Mouse (Mus musculus) hindbrain, embryonic 14.5 days (tissue): ENCODE results near the gene Maff. TPM values are rescaled to one million over a fixed set of nuclear protein-coding genes. Genes with fewer than 3 reads are reported as not detected.
A peak's percentile ranks its signal among the peaks of the same experiment; 100 is the strongest.

Experiments used
- ATAC-seq: fragments of 200-750 bp; cut with Nextera tagmentation; 2 replicates; pipeline ENCODE4 v1.8.0; 2017; ENCODE audit warnings: moderate number of reproducible peaks, mild to moderate bottlenecking, moderate TSS enrichment, moderate library complexity; ENCODE audit not compliant: low FRiP score
- DNase-seq: peaks from one replicate; pipeline ENCODE4 v3.0.0-alpha.2; 2015; ENCODE audit warnings: low spot score
- H3K27ac ChIP-seq: fragments of 300-500 bp; sonication (generic); 2 replicates; pipeline ENCODE4 v1.5.1; 2014; ENCODE audit warnings: mild to moderate bottlenecking, moderate library complexity
- H3K27me3 ChIP-seq: fragments of 300-500 bp; sonication (generic); 2 replicates; pipeline ENCODE4 v1.6.1; 2014; ENCODE audit warnings: mild to moderate bottlenecking, low read length, mixed read lengths; ENCODE audit not compliant: control insufficient read depth, insufficient read depth
- H3K36me3 ChIP-seq: fragments of 300-500 bp; sonication (generic); replicated peaks from 2 replicates; pipeline ENCODE4 v1.6.1; 2014; ENCODE audit not compliant: control insufficient read depth, insufficient read depth
- H3K4me1 ChIP-seq: fragments of 300-500 bp; sonication (generic); replicated peaks from 2 replicates; pipeline ENCODE4 v1.6.1; 2014; ENCODE audit warnings: antibody characterized with exemption, low read length, mixed read lengths; ENCODE audit not compliant: control insufficient read depth, insufficient read depth
- H3K4me2 ChIP-seq: fragments of 300-500 bp; sonication (generic); replicated peaks from 2 replicates; pipeline ENCODE4 v1.6.1; 2014; ENCODE audit warnings: mild to moderate bottlenecking, moderate library complexity
- H3K4me3 ChIP-seq: fragments of 300-500 bp; sonication (generic); replicated peaks from 2 replicates; pipeline ENCODE4 v1.5.1; 2014; ENCODE audit warnings: mild to moderate bottlenecking, low read length
- H3K9ac ChIP-seq: fragments of 300-500 bp; sonication (generic); 2 replicates; pipeline ENCODE4 v1.6.1; 2014
- H3K9me3 ChIP-seq: fragments of 300-500 bp; sonication (generic); 2 replicates; pipeline ENCODE4 v1.6.1; 2016; ENCODE audit warnings: low read length; ENCODE audit not compliant: control insufficient read depth
- WGBS: fragments of 180-500 bp; shearing (Covaris S2); extraction: QIAGEN DNeasy Blood & Tissue Kit; methylation state at CpG from one replicate; pipeline ENCODE4 v1.1.7; 2014; 5-methylcytosine and 5-hydroxymethylcytosine counted together
- polyA plus RNA-seq: library from polyadenylated mRNA; unstranded; fragments of >200 nt; fragmentation: Nextera tagmentation; extraction: Ambion mirVana; gene quantifications from 2 replicates; pipeline ENCODE4 v1.2.1, GENCODE M21; 2014

Gene Maff
- polyA plus RNA-seq, 1 experiment from 2014 or later: 1.1 TPM

- H3K27ac ChIP-seq: no peak overlapping the region
- no peak; the same call in 1 of the 2 replicates for ATAC-seq
- 82% methylated on average over 8 of the region's 8 CpGs for WGBS
- no peak overlapping the region for H3K4me2 ChIP-seq
- no peak overlapping the region for H3K9ac ChIP-seq
- H3K9me3 ChIP-seq: no peaks in the 10 kb centered on the region
- DNase-seq: no peak
- no peaks in the 10 kb centered on the region for H3K27me3 ChIP-seq
- peaks cover 83% of the 10 kb centered on the region for H3K36me3 ChIP-seq
- H3K4me1 ChIP-seq: no peaks in the 10 kb centered on the region
- no peak overlapping the region for H3K4me3 ChIP-seq
Observed at GRCm38 (mm10) chr15:79368861-79369440, 22.5 kb downstream of the Maff start.

DNA sequence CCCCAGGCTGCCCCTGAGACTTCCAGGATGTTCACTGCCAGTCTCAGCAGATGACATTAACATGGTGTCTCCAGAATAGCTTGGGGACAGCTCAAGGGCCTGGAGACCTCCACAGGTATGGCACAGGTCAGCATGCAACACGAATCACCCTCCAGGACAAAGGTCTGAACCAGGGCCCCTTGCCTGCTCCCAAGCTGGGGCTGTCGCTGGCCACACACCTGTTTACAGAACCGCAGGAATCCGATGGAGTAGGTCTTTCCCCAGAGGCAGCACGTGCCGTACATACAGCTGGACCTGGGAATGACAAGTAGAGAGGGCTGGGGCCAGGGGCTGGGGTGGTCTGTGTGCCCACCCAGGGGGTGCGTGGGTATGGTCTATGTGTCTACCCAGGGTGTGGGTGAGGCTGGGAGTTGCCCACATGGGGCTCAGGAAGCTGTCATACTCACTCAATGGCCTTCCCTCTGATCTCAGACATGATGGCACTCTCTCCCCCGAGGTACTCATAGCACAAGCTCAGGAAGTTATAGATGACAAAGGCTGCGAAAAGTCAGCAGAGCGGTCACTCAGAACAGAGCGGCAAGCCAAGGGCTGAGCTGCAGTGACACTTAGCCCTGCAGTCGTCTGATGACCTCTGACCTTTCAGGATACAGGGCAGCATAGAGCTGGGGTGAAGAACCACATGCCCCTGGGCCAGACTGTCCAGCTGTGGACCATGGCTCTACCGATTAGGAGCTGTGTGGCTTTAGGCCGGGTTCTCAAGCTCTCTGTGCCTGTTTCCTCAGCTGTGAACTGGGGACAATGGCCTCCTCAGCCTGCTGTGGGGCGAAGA, 23.2 kb downstream of the Maff start:
- H3K4me2 ChIP-seq: no peak overlapping the region
- H3K36me3 ChIP-seq: peaks cover 81% of the 10 kb centered on the region
- no peak overlapping the region for H3K4me3 ChIP-seq
- H3K4me1 ChIP-seq: no peaks in the 10 kb centered on the region
- WGBS: 73% methylated on average over 15 of the region's 15 CpGs
- no peak for ATAC-seq
- no peak for DNase-seq
- H3K27me3 ChIP-seq: no peaks in the 10 kb centered on the region
- H3K9me3 ChIP-seq: no peaks in the 10 kb centered on the region
- no peak overlapping the region for H3K9ac ChIP-seq
- no peak overlapping the region for H3K27ac ChIP-seq

DNA sequence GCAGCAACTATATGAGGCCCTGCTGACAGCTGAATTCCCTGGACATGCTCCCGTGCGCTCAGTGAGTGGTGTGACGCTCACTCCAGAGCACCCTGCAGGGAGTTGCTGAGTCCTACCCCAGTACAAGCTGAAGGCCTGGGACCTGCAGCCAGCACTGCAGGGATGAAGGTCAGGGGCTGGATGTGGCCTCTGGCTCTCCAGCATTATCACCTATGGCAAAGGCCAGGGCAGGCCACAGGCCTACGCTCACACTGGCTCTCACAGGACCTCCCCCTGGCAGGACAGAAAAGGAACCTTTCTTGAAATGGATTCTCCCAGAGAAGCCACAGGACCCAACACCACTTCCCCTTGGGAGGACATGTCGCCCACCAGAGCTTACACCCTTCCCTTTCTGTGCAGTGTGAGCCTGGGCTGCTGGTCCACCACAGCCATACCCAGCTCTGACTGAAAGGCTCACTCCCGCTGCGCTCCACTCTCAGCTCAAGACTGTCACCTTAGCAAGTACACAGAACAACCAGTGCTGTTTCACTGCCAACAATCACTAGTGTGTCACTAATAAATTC, 23.9 kb downstream of the Maff start:
- Histone ChIP-seq H3K9ac (no peak overlapping the region), H3K27me3 (no peaks in the 10 kb centered on the region), H3K36me3 (peaks cover 76% of the 10 kb centered on the region), H3K4me1 (no peaks in the 10 kb centered on the region), H3K4me2 (no peak overlapping the region), H3K27ac (no peak overlapping the region), H3K9me3 (no peaks in the 10 kb centered on the region), H3K4me3 (no peak overlapping the region)
- 71% methylated on average over 7 of the region's 7 CpGs for WGBS
- no peak for DNase-seq
- no peak for ATAC-seq

GRCm38 (mm10) chr15:79374760-79375159, 28.3 kb downstream of the Maff start:
- 54% methylated on average over 3 of the region's 3 CpGs for WGBS
- H3K36me3 ChIP-seq: peaks cover 66% of the 10 kb centered on the region
- no peak overlapping the region for H3K4me3 ChIP-seq
- no peaks in the 10 kb centered on the region for H3K4me1 ChIP-seq
- ATAC-seq: no peak
- H3K4me2 ChIP-seq: no peak overlapping the region
- no peak for DNase-seq
- H3K9ac ChIP-seq: no peak overlapping the region
- H3K27me3 ChIP-seq: no peaks in the 10 kb centered on the region
- no peaks in the 10 kb centered on the region for H3K9me3 ChIP-seq
- no peak overlapping the region for H3K27ac ChIP-seq

- no peak overlapping the region for H3K27ac ChIP-seq
- H3K4me1 ChIP-seq: no peaks in the 10 kb centered on the region; the same call in 1 of the 2 replicates
- WGBS: 89% methylated on average over 6 of the region's 6 CpGs
- H3K4me3 ChIP-seq: no peak overlapping the region
- H3K4me2 ChIP-seq: no peak overlapping the region
- no peaks in the 10 kb centered on the region for H3K9me3 ChIP-seq
- no peaks in the 10 kb centered on the region for H3K27me3 ChIP-seq
- no peak overlapping the region for H3K9ac ChIP-seq
- DNase-seq (no peak), ATAC-seq (no peak)
- H3K36me3 ChIP-seq: peaks cover 49% of the 10 kb centered on the region
Observed at GRCm38 (mm10) chr15:79377681-79378080, 31.3 kb downstream of the Maff start.

DNA sequence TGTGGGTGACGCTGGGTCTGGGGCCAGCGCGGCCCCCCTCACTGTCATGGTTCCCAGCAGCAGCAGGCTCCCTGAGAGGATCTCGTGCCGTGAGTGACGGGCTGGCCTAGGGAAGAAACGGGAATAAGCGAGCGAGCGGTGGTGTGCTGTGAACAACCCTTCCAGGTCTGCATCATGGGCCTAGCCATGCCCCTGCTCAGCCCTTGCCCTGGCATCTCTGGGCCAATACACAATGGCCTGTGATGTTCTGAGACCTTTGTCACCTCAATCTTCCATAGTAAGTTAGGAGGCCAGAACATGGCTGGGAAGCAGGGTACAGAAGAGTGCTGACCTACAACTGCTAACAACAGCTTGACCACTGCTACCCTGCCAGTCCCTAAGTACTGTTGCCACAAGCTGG, 32.2 kb downstream of the Maff start:
- Histone ChIP-seq H3K9ac (no peak overlapping the region), H3K4me3 (no peak overlapping the region), H3K27me3 (no peaks in the 10 kb centered on the region), H3K36me3 (peaks cover 41% of the 10 kb centered on the region), H3K9me3 (no peaks in the 10 kb centered on the region), H3K27ac (no peak overlapping the region), H3K4me1 (no peaks in the 10 kb centered on the region; the same call in 1 of the 2 replicates), H3K4me2 (no peak overlapping the region)
- ATAC-seq (no peak), DNase-seq (no peak)
- 97% methylated on average over 8 of the region's 10 CpGs for WGBS

DNA sequence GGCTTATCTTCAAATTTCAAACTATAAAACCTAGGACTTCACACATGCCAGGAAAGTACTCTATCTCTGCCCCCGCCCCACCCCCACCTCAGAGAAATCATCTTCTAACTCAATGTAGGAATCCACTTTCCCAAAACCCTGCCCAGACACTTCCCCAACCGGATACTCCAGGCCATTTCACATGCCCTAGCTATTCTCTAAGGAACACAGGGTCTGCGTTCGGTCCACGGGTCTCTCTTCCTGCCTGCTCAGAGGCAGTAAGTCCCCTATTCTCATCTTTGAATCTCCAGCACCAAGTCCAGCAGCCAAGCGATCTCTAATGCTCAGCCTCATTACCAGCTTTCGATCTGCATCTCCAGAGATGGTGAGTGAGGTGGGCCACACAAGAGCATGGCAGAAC, 33.2 kb downstream of the Maff start:
- Histone ChIP-seq H3K27me3 (no peaks in the 10 kb centered on the region), H3K4me2 (no peak overlapping the region), H3K4me3 (no peak overlapping the region), H3K9me3 (no peaks in the 10 kb centered on the region), H3K9ac (no peak overlapping the region), H3K4me1 (no peaks in the 10 kb centered on the region; the same call in 1 of the 2 replicates), H3K27ac (no peak overlapping the region), H3K36me3 (peaks cover 32% of the 10 kb centered on the region)
- 90% methylated on average over 7 of the region's 7 CpGs for WGBS
- ATAC-seq (no peak), DNase-seq (no peak)

GRCm38 (mm10) chr15:79380468-79381444, 34.3 kb downstream of the Maff start:
- Histone ChIP-seq H3K9me3 (no peaks in the 10 kb centered on the region), H3K27me3 (no peaks in the 10 kb centered on the region), H3K4me3 (no peak overlapping the region), H3K27ac (no peak overlapping the region), H3K36me3 (peaks cover 27% of the 10 kb centered on the region), H3K4me1 (no peaks in the 10 kb centered on the region; the same call in 1 of the 2 replicates), H3K4me2 (no peak overlapping the region), H3K9ac (no peak overlapping the region)
- WGBS: 54% methylated on average over 20 of the region's 23 CpGs
- DNase-seq (peak; percentile 76), ATAC-seq (peak; percentile 40; the same call in 1 of the 2 replicates)
